Comparison of ENCODE assay signal across 9 mouse cellular contexts in the genomic region with DNA sequence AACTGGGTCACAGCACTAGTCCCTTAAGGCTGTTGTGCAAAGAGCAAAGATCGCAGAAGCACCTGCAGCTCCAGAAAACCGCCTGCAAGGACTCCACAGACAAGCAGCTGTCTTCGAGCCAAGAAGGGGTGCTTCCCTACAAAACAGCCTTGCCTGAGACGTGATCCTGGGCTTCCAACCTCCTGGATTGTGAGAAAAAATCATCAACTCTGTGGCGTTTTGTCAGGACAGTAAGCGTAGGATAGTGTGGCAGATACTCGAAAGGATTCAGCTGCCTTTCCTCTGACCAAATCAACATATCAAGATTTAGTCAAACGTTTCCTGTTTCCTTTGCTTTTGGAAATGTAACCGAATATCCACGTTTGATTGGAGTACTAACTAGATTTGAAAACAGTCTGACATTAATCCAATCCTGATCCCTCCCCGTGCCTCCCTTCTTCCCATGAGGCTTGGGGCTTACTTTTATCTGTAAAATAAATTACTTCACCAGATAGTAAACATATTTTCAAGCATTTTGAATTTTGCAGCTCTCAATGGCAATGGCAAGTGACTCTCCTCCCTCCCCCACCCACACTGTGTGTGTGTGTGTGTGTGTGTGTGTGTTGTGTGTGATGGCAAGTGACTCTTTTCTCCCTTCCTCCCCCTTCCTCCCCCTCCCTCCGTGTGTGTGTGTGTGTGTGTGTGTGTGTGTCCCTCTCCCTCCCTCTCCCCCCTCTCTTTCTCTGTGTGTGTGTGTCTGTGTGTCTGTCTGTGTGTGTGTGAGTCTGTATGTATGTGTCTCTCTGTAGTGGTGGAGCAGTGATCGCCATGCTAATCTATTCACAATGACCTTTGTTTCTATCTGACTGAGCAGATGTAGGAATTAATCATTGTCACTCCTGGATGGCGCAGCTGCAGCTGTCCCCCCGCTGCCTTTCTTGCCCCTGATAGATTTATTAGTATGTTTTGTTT. TPM values are rescaled to one million over a fixed set of nuclear protein-coding genes. Genes with fewer than 3 reads are reported as not detected.
DNase-seq lines count a peak whose midpoint lies in the region; ATAC-seq lines count a peak whose summit lies in the region.
"Had no signal": no experiment of that assay in that cellular context is flagged by ENCODE, and none has a peak within 500 bp of the region (broad histone marks: within the 10 kb centered on the region; RNA-seq: fewer than 3 reads in every experiment).

No protein-coding gene starts in this region.

- no peak overlapping the region for H3K9ac ChIP-seq in heart, embryonic 12.5 days
- H3K9ac ChIP-seq in embryonic facial prominence, embryonic 15.5 days = no peak overlapping the region
- H3K9ac ChIP-seq in kidney, embryonic 14.5 days (ENCODE audit: low read depth, low read length) = no peak overlapping the region; the same call in 1 of the 2 replicates
- H3K9ac ChIP-seq in neural tube, embryonic 11.5 days (ENCODE audit: low read length) = 0 out of 2 replicates have a peak overlapping the region, but pooled peaks have one; percentile 24

- peak overlapping the region; percentile 23; the same call in 1 of the 2 replicates for H3K4me2 ChIP-seq in heart, embryonic 12.5 days
- H3K4me2 ChIP-seq in embryonic facial prominence, embryonic 15.5 days (replicated peaks) = peak overlapping the region; percentile 24
- peak overlapping the region; percentile 39 for H3K4me2 ChIP-seq in kidney, embryonic 14.5 days (replicated peaks; ENCODE audit: low read depth, low read length)
- H3K4me2 ChIP-seq in neural tube, embryonic 11.5 days (ENCODE audit: low read depth) = no peak overlapping the region

- no peak for ATAC-seq in heart, embryonic 12.5 days (ENCODE audit: insufficient number of reproducible peaks, low FRiP score)
- no peak; the same call in 1 of the 2 replicates for ATAC-seq in embryonic facial prominence, embryonic 15.5 days (ENCODE audit: insufficient number of reproducible peaks, low FRiP score, low TSS enrichment, low read depth)
- peak; percentile 86 for ATAC-seq in kidney, embryonic 14.5 days (ENCODE audit: low FRiP score, low TSS enrichment)
- peak; percentile 95 for ATAC-seq in neural tube, embryonic 11.5 days (ENCODE audit: insufficient read depth, low FRiP score, low TSS enrichment)
- no peak for ATAC-seq in erythroblast, adult 5-6 weeks (replicated peaks; ENCODE audit: low FRiP score, poor library complexity, severe bottlenecking)

- no peaks in the 10 kb centered on the region for H3K9me3 ChIP-seq in heart, embryonic 12.5 days (replicated peaks)
- H3K9me3 ChIP-seq in embryonic facial prominence, embryonic 15.5 days (replicated peaks) = no peaks in the 10 kb centered on the region
- no peaks in the 10 kb centered on the region for H3K9me3 ChIP-seq in kidney, embryonic 14.5 days (ENCODE audit: control insufficient read depth, low read length)
- no peaks in the 10 kb centered on the region for H3K9me3 ChIP-seq in neural tube, embryonic 11.5 days (ENCODE audit: control insufficient read depth, low read length)

- H3K27ac ChIP-seq in heart, embryonic 12.5 days (ENCODE audit: poor library complexity, severe bottlenecking) = no peak overlapping the region
- 0 out of 2 replicates have a peak overlapping the region, but pooled peaks have one; percentile 23 for H3K27ac ChIP-seq in embryonic facial prominence, embryonic 15.5 days (replicated peaks)
- peak overlapping the region; percentile 59 for H3K27ac ChIP-seq in kidney, embryonic 14.5 days (ENCODE audit: low read depth, low read length)
- H3K27ac ChIP-seq in neural tube, embryonic 11.5 days (ENCODE audit: low read depth, low read length) = peak overlapping the region; percentile 90

- H3K4me3 ChIP-seq in heart, embryonic 12.5 days = no peak overlapping the region
- H3K4me3 ChIP-seq in embryonic facial prominence, embryonic 15.5 days (replicated peaks) = no peak overlapping the region
- no peak overlapping the region; the same call in 1 of the 2 replicates for H3K4me3 ChIP-seq in kidney, embryonic 14.5 days (ENCODE audit: low read length)
- H3K4me3 ChIP-seq in neural tube, embryonic 11.5 days (ENCODE audit: low read depth, low read length) = no peak overlapping the region

- no peaks in the 10 kb centered on the region for H3K36me3 ChIP-seq in heart, embryonic 12.5 days
- no peaks in the 10 kb centered on the region for H3K36me3 ChIP-seq in embryonic facial prominence, embryonic 15.5 days
- H3K36me3 ChIP-seq in kidney, embryonic 14.5 days (ENCODE audit: control insufficient read depth, insufficient read depth, low read length) = no peaks in the 10 kb centered on the region
- no peaks in the 10 kb centered on the region for H3K36me3 ChIP-seq in neural tube, embryonic 11.5 days (ENCODE audit: control insufficient read depth, insufficient read depth, low read length)

- no peaks in the 10 kb centered on the region for H3K27me3 ChIP-seq in heart, embryonic 12.5 days (replicated peaks)
- no peaks in the 10 kb centered on the region for H3K27me3 ChIP-seq in embryonic facial prominence, embryonic 15.5 days
- H3K27me3 ChIP-seq in kidney, embryonic 14.5 days (ENCODE audit: control insufficient read depth, insufficient read depth, low read length) = no peaks in the 10 kb centered on the region
- H3K27me3 ChIP-seq in neural tube, embryonic 11.5 days (ENCODE audit: control insufficient read depth, insufficient read depth, low read length) = no peaks in the 10 kb centered on the region

- 38% methylated on average over 14 of the region's 15 CpGs for WGBS in heart, embryonic 12.5 days
- 13% methylated on average over 15 of the region's 15 CpGs for WGBS in embryonic facial prominence, embryonic 15.5 days
- WGBS in kidney, embryonic 14.5 days = 12% methylated on average over 15 of the region's 15 CpGs
- 29% methylated on average over 15 of the region's 15 CpGs for WGBS in neural tube, embryonic 11.5 days

- peaks cover 5% of the 10 kb centered on the region for H3K4me1 ChIP-seq in heart, embryonic 12.5 days (replicated peaks)
- H3K4me1 ChIP-seq in embryonic facial prominence, embryonic 15.5 days = peaks cover 18% of the 10 kb centered on the region; the same call in 1 of the 2 replicates
- peaks cover 24% of the 10 kb centered on the region for H3K4me1 ChIP-seq in kidney, embryonic 14.5 days (ENCODE audit: control insufficient read depth, insufficient read depth, low read length)
- H3K4me1 ChIP-seq in neural tube, embryonic 11.5 days (ENCODE audit: control insufficient read depth, insufficient read depth, low read length) = peaks cover 22% of the 10 kb centered on the region

- no peak for DNase-seq in heart, adult 8-10 months (ENCODE audit: low spot score)
- DNase-seq in neural tube, embryonic 11.5 days (ENCODE audit: low spot score) = peak; percentile 76
- no peak for DNase-seq in cerebellum, adult 8-10 months
- no peak for DNase-seq in right cerebral cortex, postnatal 25 days

RNA-seq across cellular contexts. Expression of gene Gpr156, which starts 47.3 kb away (rescaled TPM):
- polyA plus RNA-seq in heart, embryonic 12.5 days (2016; fragmentation: Nextera tagmentation; extraction: Ambion mirVana) = 1.1 and 1.3 TPM in 2 replicates
- total RNA-seq in heart, adult 8-10 months (2022) = under 1 TPM in 1 of 4 experiments, not detected in 3; 0.06 TPM
- polyA plus RNA-seq in embryonic facial prominence, embryonic 15.5 days (2015; fragmentation: Nextera tagmentation; extraction: Ambion mirVana) = 0.23 and 0.39 TPM in 2 replicates
- polyA plus RNA-seq in kidney, embryonic 14.5 days (2014; fragmentation: Nextera tagmentation; extraction: Ambion mirVana) = 0.57 and 1.1 TPM in 2 replicates
- polyA plus RNA-seq in neural tube, embryonic 11.5 days (2014; fragmentation: Nextera tagmentation; extraction: Ambion mirVana) = 7.1 and 7.8 TPM in 2 replicates
- not detected in 2 replicates for total RNA-seq in erythroblast, adult 5-6 weeks (2015; ENCODE audit: low replicate concordance)
- not detected in 2 replicates for total RNA-seq in erythroblast, adult 5-6 weeks (2017; ENCODE audit: low replicate concordance)
- total RNA-seq: MEL had no signal

Comparison
In these comparisons a context has a peak if more than half of its experiments do, and no peak if none do; other contexts are left out.
1. ATAC-seq: peak in kidney, embryonic 14.5 days (single experiment) and neural tube, embryonic 11.5 days (single experiment); none in heart, embryonic 12.5 days (single experiment), embryonic facial prominence, embryonic 15.5 days (single experiment) and erythroblast, adult 5-6 weeks (single experiment).